Mouse (Mus musculus) liver, embryonic 15.5 days (tissue): ENCODE results near the gene Pex1. TPM values are rescaled to one million over a fixed set of nuclear protein-coding genes. Genes with fewer than 3 reads are reported as not detected.

Source experiments
- ATAC-seq: fragments of 200-750 bp; cut with Nextera tagmentation; 2 replicates; pipeline ENCODE4 v1.8.0; 2017; ENCODE audit warnings: moderate number of reproducible peaks, mild to moderate bottlenecking, moderate library complexity; ENCODE audit not compliant: insufficient read depth
- H3K27ac ChIP-seq: fragments of 300-500 bp; sonication (generic); replicated peaks from 2 replicates; pipeline ENCODE4 v1.5.1; 2015; ENCODE audit warnings: mild to moderate bottlenecking, inconsistent platforms
- H3K27me3 ChIP-seq: fragments of 300-500 bp; sonication (generic); 2 replicates; pipeline ENCODE4 v1.6.1; 2015; ENCODE audit warnings: mild to moderate bottlenecking, inconsistent platforms
- H3K36me3 ChIP-seq: fragments of 300-500 bp; sonication (generic); replicated peaks from 2 replicates; pipeline ENCODE4 v1.6.1; 2015; ENCODE audit warnings: moderate library complexity, mild to moderate bottlenecking, inconsistent platforms
- H3K4me1 ChIP-seq: fragments of 300-500 bp; sonication (generic); replicated peaks from 2 replicates; pipeline ENCODE4 v1.6.1; 2015; ENCODE audit warnings: inconsistent platforms
- H3K4me2 ChIP-seq: fragments of 300-500 bp; sonication (generic); 2 replicates; pipeline ENCODE4 v1.6.1; 2015; ENCODE audit warnings: moderate library complexity, mild to moderate bottlenecking, inconsistent platforms
- H3K4me3 ChIP-seq: fragments of 300-500 bp; sonication (generic); replicated peaks from 2 replicates; pipeline ENCODE4 v1.5.1; 2015; ENCODE audit warnings: mild to moderate bottlenecking, inconsistent platforms
- H3K9ac ChIP-seq: fragments of 300-500 bp; sonication (generic); 2 replicates; pipeline ENCODE4 v1.6.1; 2015; ENCODE audit warnings: moderate library complexity, mild to moderate bottlenecking, inconsistent platforms
- H3K9me3 ChIP-seq: fragments of 300-500 bp; sonication (generic); replicated peaks from 2 replicates; pipeline ENCODE4 v1.6.1; 2016; ENCODE audit warnings: inconsistent platforms
- WGBS: fragments of 180-500 bp; shearing (Covaris S2); methylation state at CpG from one replicate; pipeline ENCODE4 v1.1.7; 2015; ENCODE audit warnings: mixed read lengths; ENCODE audit not compliant: insufficient replicate concordance; 5-methylcytosine and 5-hydroxymethylcytosine counted together
- microRNA-seq: library from miRNA; unstranded; fragments of <30 nt; microRNA quantifications from one replicate; pipeline ENCODE4, GENCODE M21; 2016
- polyA plus RNA-seq: library from polyadenylated mRNA; unstranded; fragments of >200 nt; fragmentation: Nextera tagmentation; extraction: Ambion mirVana; gene quantifications from 2 replicates; pipeline ENCODE4 v1.2.1, GENCODE M21; 2015

Gene Pex1
- polyA plus RNA-seq, 1 experiment from 2014 or later, result 5.4 TPM

- H3K36me3 ChIP-seq, result no peaks in the 10 kb centered on the region
- no peaks in the 10 kb centered on the region for H3K9me3 ChIP-seq
- H3K27ac ChIP-seq, result no peak within 1 kb of the TSS
- no peak within 1 kb of the TSS for H3K4me3 ChIP-seq
- H3K27me3 ChIP-seq, result no peaks in the 10 kb centered on the region
- H3K9ac ChIP-seq, result no peak within 1 kb of the TSS
- H3K4me2 ChIP-seq, result no peak within 1 kb of the TSS
- no peaks in the 10 kb centered on the region for H3K4me1 ChIP-seq
- 71% methylated on average over 5 of the region's 5 CpGs for WGBS
- no peak for ATAC-seq
Observed at GRCm38 (mm10) chr5:3657085-3657484, 61.2 kb downstream of the Pex1 start, which contains the start of gene Gatad1. Gatad1 (minus strand) TSS chr5:3657185.

DNA sequence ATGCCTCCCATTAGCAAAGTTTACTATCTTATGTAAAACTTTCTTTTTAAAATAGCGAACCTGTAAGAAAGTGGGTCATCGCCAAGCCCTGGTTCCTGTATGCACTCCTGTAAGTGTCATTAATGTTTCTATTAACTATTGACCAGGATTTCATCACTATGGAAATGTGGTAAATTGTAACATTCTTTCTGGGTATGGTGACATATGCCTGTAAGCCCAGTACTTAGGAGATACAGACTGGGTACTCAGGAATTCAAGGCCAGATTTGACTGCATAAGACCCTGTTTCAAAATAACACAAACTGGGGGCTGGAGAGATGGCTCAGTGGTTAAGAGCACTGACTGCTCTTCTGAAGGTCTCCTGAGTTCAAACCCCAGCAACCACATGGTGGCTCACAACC, 69.4 kb downstream of the Pex1 start:
- 68% methylated on average over 2 of the region's 2 CpGs for WGBS
- Histone ChIP-seq H3K4me1 (peaks cover 7% of the 10 kb centered on the region), H3K4me3 (no peak overlapping the region), H3K27me3 (no peaks in the 10 kb centered on the region), H3K36me3 (no peaks in the 10 kb centered on the region), H3K27ac (no peak overlapping the region), H3K9me3 (no peaks in the 10 kb centered on the region), H3K9ac (no peak overlapping the region), H3K4me2 (no peak overlapping the region)
- no peak for ATAC-seq

DNA sequence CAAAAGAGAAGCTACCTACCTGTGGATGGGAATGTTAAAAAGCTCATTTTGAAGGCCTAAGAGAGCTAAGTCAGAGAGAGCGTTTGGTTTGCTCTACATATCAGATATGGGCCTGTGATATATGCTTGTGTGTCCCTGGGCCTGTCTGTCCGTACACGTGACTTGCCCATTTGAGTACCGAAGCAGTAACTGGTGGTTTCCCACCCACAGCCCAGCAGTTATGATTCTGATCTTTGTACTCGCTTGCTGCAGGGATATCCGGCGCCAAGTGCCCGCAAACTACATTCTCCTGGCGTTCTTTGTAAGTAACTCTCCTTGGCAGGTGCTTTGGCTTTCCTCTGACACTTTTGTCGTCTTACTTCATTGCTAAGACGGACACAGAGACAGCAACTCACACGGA, 70.7 kb downstream of the Pex1 start:
- Histone ChIP-seq H3K4me3 (no peak overlapping the region), H3K9me3 (no peaks in the 10 kb centered on the region), H3K4me2 (no peak overlapping the region), H3K36me3 (no peaks in the 10 kb centered on the region), H3K4me1 (peaks cover 8% of the 10 kb centered on the region), H3K27ac (no peak overlapping the region), H3K27me3 (no peaks in the 10 kb centered on the region), H3K9ac (no peak overlapping the region)
- 51% methylated on average over 12 of the region's 12 CpGs for WGBS
- no peak for ATAC-seq

- peak; percentile 40; the same call in 1 of the 2 replicates for ATAC-seq
- no peak overlapping the region for H3K27ac ChIP-seq
- no peaks in the 10 kb centered on the region for H3K27me3 ChIP-seq
- no peaks in the 10 kb centered on the region for H3K9me3 ChIP-seq
- 0 out of 2 replicates have a peak overlapping the region, but pooled peaks have one; percentile 2 for H3K4me2 ChIP-seq
- H3K4me1 ChIP-seq, result peaks cover 8% of the 10 kb centered on the region
- H3K9ac ChIP-seq, result no peak overlapping the region
- no peaks in the 10 kb centered on the region for H3K36me3 ChIP-seq
- no peak overlapping the region for H3K4me3 ChIP-seq
- 20% methylated on average over 6 of the region's 6 CpGs for WGBS
Observed at GRCm38 (mm10) chr5:3669938-3670554, 74.2 kb downstream of the Pex1 start.

Small RNA genes within 50 kb of the gene (microRNA-seq; reads per million reads assigned to microRNA genes)
- gene Gm26238, result not detected

Other genes starting within 250 kb of the Pex1 start
- 8.6 and 9.2 TPM in 2 replicates for gene Fam133b, start 52.2 kb upstream of the Pex1 start, polyA plus RNA-seq
- 1.3 and 1.4 TPM in 2 replicates for gene 1700109H08Rik, start 24.5 kb upstream of the Pex1 start, polyA plus RNA-seq
- gene Rbm48, start 519 bp downstream of the Pex1 start, polyA plus RNA-seq, result 4.9 and 5.6 TPM in 2 replicates
- not detected in 2 replicates for gene Tmbim7, start 55.1 kb downstream of the Pex1 start, polyA plus RNA-seq
- gene Gatad1, start 61.1 kb downstream of the Pex1 start, polyA plus RNA-seq, result 19.8 and 22.6 TPM in 2 replicates
- 3.4 and 3.5 TPM in 2 replicates for gene Ankib1, start 206.9 kb downstream of the Pex1 start, polyA plus RNA-seq
- gene Krit1, start 207.1 kb downstream of the Pex1 start, polyA plus RNA-seq, result 17.8 and 18.1 TPM in 2 replicates
- gene Lrrd1, start 249.1 kb downstream of the Pex1 start, polyA plus RNA-seq, result 0.06 TPM in 1 of 2 replicates, not detected in the other